Mouse (Mus musculus): Measurements from ENCODE around the gene Htr5b.

GRCm38 (mm10) chr1:121479403-121479802, 48.9 kb downstream of the Htr5b start:
- TF ChIP-seq CTCF (conservative IDR thresholded peaks at IDR 0.05; ENCODE audit: low read length) (no peak), POU5F1 (IDR thresholded peaks at IDR 0.05; ENCODE audit: borderline replicate concordance, low read length) (no peak)
